Mouse (Mus musculus): ENCODE data around the gene Rad51c. TPM values are rescaled to one million over a fixed set of nuclear protein-coding genes. Genes with fewer than 3 reads are reported as not detected.
"Not testable (repeated sequence)": the region's sequence is repeated elsewhere in the genome, so short reads cannot be mapped to it uniquely, and the experiment has no call there.

Rad51c gene
- total and polyA plus RNA-seq, 3 experiments, result 0.74 to 4.4 (median 3.8) TPM

- not testable (repeated sequence) for H3K4me3 ChIP-seq (ENCODE audit: low read depth, low read length); H3K36me3 ChIP-seq (replicated peaks); H3K9me3 ChIP-seq (replicated peaks); H3K27me3 ChIP-seq (ENCODE audit: insufficient read depth, low read length)
- peak; percentile 99; the same call in 1 of the 2 replicates for TF ChIP-seq POLR2AphosphoS5 (IDR thresholded peaks at IDR 0.05; ENCODE audit: insufficient replicate concordance, low read depth, low read length)
- peaks cover 25% of the 10 kb centered on the region for H3K4me1 ChIP-seq (ENCODE audit: insufficient read depth, low read depth, low read length)
- DNase-seq (ENCODE audit: low spot score), result peak; percentile 48
- peak; percentile 81 for ATAC-seq (ENCODE audit: extremely low read depth, insufficient number of reproducible peaks, low FRiP score, poor library complexity, severe bottlenecking)
Measured at GRCm38 (mm10) chr11:87448476-87449199, 43.9 kb upstream of the Rad51c start.

GRCm38 (mm10) chr11:87448081-87448475, 43.3 kb upstream of the Rad51c start:
- Histone ChIP-seq H3K4me3 (ENCODE audit: low read depth, low read length) (peak overlapping the region; percentile 67; the same call in 1 of the 2 replicates), H3K4me1 (ENCODE audit: insufficient read depth, low read depth, low read length) (peaks cover 19% of the 10 kb centered on the region)
- DNase-seq (ENCODE audit: low spot score); H3K9me3 ChIP-seq (replicated peaks); H3K27me3 ChIP-seq (ENCODE audit: insufficient read depth, low read length); H3K36me3 ChIP-seq (replicated peaks): not testable (repeated sequence)
- ATAC-seq (ENCODE audit: extremely low read depth, insufficient number of reproducible peaks, low FRiP score, poor library complexity, severe bottlenecking), result peak; percentile 70

- peaks cover 18% of the 10 kb centered on the region for H3K4me1 ChIP-seq (ENCODE audit: insufficient read depth, low read depth, low read length)
- no peak for DNase-seq (ENCODE audit: low spot score)
- no peak for TF ChIP-seq POLR2AphosphoS5 (IDR thresholded peaks at IDR 0.05; ENCODE audit: insufficient replicate concordance, low read depth, low read length)
- no peak for TF ChIP-seq TAL1 (conservative IDR thresholded peaks at IDR 0.05; ENCODE audit: low read depth, low read length)
- no peak for TF ChIP-seq CTCF (IDR thresholded peaks at IDR 0.05; ENCODE audit: low read depth, low read length)
- no peak for TF ChIP-seq GATA2 (IDR thresholded peaks at IDR 0.05; ENCODE audit: borderline replicate concordance, low read depth, low read length)
- no peak for TF ChIP-seq GATA1 (IDR thresholded peaks at IDR 0.05; ENCODE audit: borderline replicate concordance, low read length)
- no peak overlapping the region for H3K4me3 ChIP-seq (ENCODE audit: low read depth, low read length)
- H3K36me3 ChIP-seq (replicated peaks), result no peaks in the 10 kb centered on the region
- H3K27me3 ChIP-seq (ENCODE audit: insufficient read depth, low read length), result no peaks in the 10 kb centered on the region
- no peaks in the 10 kb centered on the region for H3K9me3 ChIP-seq (replicated peaks)
- no peak for ATAC-seq (ENCODE audit: extremely low read depth, insufficient number of reproducible peaks, low FRiP score, poor library complexity, severe bottlenecking)
Measured at GRCm38 (mm10) chr11:87447429-87447828, 42.7 kb upstream of the Rad51c start.

DNA sequence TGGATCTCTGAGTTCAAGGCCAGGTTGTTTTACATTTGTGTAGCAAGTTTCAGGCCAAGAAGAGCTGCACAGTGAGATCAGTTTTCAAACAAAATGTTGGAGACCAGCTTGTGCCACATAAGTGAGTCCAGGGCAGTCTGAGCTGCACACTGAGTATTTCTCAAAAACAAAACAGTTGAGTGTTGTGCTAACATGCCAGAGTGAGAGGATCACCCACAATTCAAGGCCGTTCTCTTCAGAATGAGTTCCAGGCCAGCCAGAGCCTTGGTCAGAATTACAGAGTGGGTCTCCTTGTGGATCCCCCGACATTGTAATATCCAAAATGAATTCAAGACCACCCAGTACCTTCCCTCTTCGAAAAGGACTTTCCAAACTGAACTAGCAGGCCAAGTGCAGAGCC, 41.4 kb upstream of the Rad51c start:
- Histone ChIP-seq H3K36me3 (replicated peaks) (no peaks in the 10 kb centered on the region), H3K4me1 (ENCODE audit: insufficient read depth, low read depth, low read length) (peaks cover 24% of the 10 kb centered on the region), H3K27me3 (ENCODE audit: insufficient read depth, low read length) (no peaks in the 10 kb centered on the region), H3K9me3 (replicated peaks) (no peaks in the 10 kb centered on the region), H3K4me3 (ENCODE audit: low read depth, low read length) (no peak overlapping the region)
- TF ChIP-seq POLR2AphosphoS5 (IDR thresholded peaks at IDR 0.05; ENCODE audit: insufficient replicate concordance, low read depth, low read length), result no peak
- no peak for TF ChIP-seq GATA2 (IDR thresholded peaks at IDR 0.05; ENCODE audit: borderline replicate concordance, low read depth, low read length)
- no peak for TF ChIP-seq CTCF (IDR thresholded peaks at IDR 0.05; ENCODE audit: low read depth, low read length)
- no peak for TF ChIP-seq GATA1 (IDR thresholded peaks at IDR 0.05; ENCODE audit: borderline replicate concordance, low read length)
- no peak for TF ChIP-seq TAL1 (conservative IDR thresholded peaks at IDR 0.05; ENCODE audit: low read depth, low read length)
- ATAC-seq (ENCODE audit: extremely low read depth, insufficient number of reproducible peaks, low FRiP score, poor library complexity, severe bottlenecking) (no peak), DNase-seq (ENCODE audit: low spot score) (no peak)

GRCm38 (mm10) chr11:87445593-87445992, 40.8 kb upstream of the Rad51c start:
- H3K9me3 ChIP-seq (replicated peaks); DNase-seq (ENCODE audit: low spot score); H3K27me3 ChIP-seq (ENCODE audit: insufficient read depth, low read length); ATAC-seq (ENCODE audit: extremely low read depth, insufficient number of reproducible peaks, low FRiP score, poor library complexity, severe bottlenecking); H3K36me3 ChIP-seq (replicated peaks); H3K4me3 ChIP-seq (ENCODE audit: low read depth, low read length): not testable (repeated sequence)
- H3K4me1 ChIP-seq (ENCODE audit: insufficient read depth, low read depth, low read length), result peaks cover 24% of the 10 kb centered on the region

DNA sequence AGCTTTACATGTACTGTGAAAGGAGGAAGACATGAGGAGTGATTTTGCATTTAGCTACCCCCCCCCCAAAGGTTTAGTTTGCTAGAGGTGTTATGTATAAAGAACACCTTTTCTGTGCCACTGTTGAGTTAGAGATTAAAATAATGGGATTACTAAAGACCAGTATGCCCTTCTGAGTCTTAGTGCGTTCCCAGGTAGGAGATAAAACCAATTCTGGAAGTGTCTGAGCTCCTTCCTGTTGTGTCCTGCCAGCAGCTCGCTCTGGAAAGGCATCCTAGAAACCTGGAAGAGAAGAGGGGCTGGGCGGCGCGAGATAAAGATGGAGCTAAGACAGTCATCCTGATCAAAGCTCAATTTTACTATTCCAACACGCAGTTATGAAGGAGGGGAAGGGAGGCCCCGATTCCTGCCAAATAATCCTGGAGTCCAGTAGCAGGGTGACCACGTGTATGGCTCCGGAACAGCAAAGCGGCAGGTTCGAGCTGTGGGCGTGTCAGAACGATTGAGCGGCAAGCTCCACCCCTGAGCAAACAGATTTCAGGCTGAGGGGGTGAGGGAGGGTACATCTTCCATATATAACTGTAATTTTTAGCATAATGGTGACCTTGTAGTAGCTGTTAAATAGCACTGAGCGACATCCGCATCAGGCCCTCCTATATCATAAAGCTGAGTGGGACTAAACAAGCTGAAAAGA, 40.1 kb upstream of the Rad51c start:
- Histone ChIP-seq H3K4me3 (ENCODE audit: low read depth, low read length) (no peak overlapping the region), H3K27me3 (ENCODE audit: insufficient read depth, low read length) (no peaks in the 10 kb centered on the region), H3K4me1 (ENCODE audit: insufficient read depth, low read depth, low read length) (peaks cover 24% of the 10 kb centered on the region), H3K9me3 (replicated peaks) (no peaks in the 10 kb centered on the region), H3K36me3 (replicated peaks) (no peaks in the 10 kb centered on the region)
- DNase-seq (ENCODE audit: low spot score) (no peak), ATAC-seq (ENCODE audit: extremely low read depth, insufficient number of reproducible peaks, low FRiP score, poor library complexity, severe bottlenecking) (no peak)
- TF ChIP-seq POLR2AphosphoS5 (IDR thresholded peaks at IDR 0.05; ENCODE audit: insufficient replicate concordance, low read depth, low read length), result no peak
- TF ChIP-seq GATA1 (IDR thresholded peaks at IDR 0.05; ENCODE audit: borderline replicate concordance, low read length), result no peak
- no peak for TF ChIP-seq GATA2 (IDR thresholded peaks at IDR 0.05; ENCODE audit: borderline replicate concordance, low read depth, low read length)
- no peak for TF ChIP-seq CTCF (IDR thresholded peaks at IDR 0.05; ENCODE audit: low read depth, low read length)
- TF ChIP-seq TAL1 (conservative IDR thresholded peaks at IDR 0.05; ENCODE audit: low read depth, low read length), result no peak

DNA sequence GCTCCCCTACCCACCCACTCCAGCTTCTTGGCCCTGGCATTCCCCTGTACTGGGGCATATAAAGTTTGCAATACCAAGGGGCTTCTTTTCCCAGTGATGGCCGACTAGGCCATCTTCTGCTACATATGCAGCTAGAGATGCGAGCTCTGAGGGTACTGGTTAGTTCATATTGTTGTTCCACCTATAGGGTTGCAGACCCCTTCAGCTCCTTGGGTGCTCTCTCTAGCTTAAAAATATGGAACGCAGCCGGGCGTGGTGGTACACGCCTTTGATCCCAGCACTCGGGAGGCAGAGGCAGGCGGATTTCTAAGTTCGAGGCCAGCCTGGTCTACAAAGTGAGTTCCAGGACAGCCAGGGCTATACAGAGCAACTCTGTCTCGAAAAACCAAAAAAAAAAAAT, 39.3 kb upstream of the Rad51c start:
- not testable (repeated sequence) for H3K9me3 ChIP-seq (replicated peaks); DNase-seq (ENCODE audit: low spot score); H3K4me3 ChIP-seq (ENCODE audit: low read depth, low read length); H3K27me3 ChIP-seq (ENCODE audit: insufficient read depth, low read length); ATAC-seq (ENCODE audit: extremely low read depth, insufficient number of reproducible peaks, low FRiP score, poor library complexity, severe bottlenecking); H3K36me3 ChIP-seq (replicated peaks)
- H3K4me1 ChIP-seq (ENCODE audit: insufficient read depth, low read depth, low read length), result peaks cover 24% of the 10 kb centered on the region
